Mouse (Mus musculus): ENCODE data around the gene Strap. TPM values are rescaled to one million over a fixed set of nuclear protein-coding genes. Genes with fewer than 3 reads are reported as not detected.
A peak's percentile ranks its signal among the peaks of the same experiment; 100 is the strongest.

Gene Strap
- total RNA-seq, 1 experiment from 2014 or later = 255 TPM

DNA sequence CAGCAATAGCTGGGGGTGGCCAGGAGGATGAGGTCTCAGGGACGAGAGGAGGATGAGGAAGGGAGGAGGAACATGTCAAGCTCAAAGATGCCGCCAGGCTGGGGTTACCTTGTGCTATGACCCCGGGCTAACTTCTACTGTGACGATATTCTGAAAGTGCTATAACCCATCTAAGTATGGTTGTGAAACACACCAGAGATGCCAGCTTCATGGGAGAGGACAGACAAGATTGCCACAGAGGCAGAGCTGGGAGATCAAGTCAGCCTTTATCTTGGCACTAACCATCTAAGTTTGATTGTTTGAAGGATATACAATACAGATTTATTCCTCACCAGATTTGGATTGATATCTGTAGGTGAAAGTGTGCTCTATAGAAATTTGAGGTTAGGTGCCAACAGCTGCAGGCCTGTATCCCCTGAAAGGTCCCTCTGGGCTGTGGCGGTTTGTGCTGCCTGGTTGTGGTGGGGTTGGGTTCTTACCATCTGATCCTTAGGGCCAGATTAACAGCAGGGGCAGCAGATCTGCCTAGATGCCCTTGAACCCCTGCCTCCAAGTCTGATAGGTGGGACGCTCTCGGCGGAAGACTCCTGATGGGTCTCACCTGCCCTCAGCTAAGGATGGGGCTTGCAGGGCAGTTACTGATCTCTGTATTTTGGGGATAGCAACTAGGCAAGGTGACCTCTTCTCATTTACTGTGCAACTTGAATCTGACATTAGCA lies 38.2 kb downstream of the Strap start:
- ATAC-seq (replicated peaks; ENCODE audit: low read depth, poor library complexity, severe bottlenecking) = no peak

- ATAC-seq (replicated peaks; ENCODE audit: low read depth, poor library complexity, severe bottlenecking) = no peak
These were observed 38.8 kb downstream of the Strap start for GRCm38 (mm10) chr6:137773637-137774028.

GRCm38 (mm10) chr6:137774166-137774565 lies 39.3 kb downstream of the Strap start:
- ATAC-seq (replicated peaks; ENCODE audit: low read depth, poor library complexity, severe bottlenecking) = no peak

DNA sequence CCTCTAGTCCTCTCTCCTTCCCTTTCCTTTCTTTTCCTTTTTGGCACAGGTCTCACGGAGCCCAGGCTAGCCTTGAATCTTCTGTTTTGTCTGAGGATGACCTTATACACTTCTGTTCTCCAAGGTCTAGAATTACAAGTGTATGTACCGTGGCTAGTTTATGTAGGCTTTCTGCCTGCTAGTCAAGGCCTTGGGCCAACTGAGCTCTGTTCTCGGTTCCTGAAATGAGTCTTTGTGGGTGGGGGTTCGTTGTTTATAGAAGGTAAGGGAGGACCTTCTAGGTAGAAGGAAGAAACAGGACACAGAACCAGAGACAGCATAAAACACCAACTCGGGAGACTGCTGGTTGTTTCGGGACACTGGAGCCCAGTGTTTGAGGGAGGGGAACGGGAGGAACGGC lies 40.3 kb downstream of the Strap start:
- no peak for ATAC-seq (replicated peaks; ENCODE audit: low read depth, poor library complexity, severe bottlenecking)

GRCm38 (mm10) chr6:137776981-137777380 lies 42.1 kb downstream of the Strap start:
- no peak for ATAC-seq (replicated peaks; ENCODE audit: low read depth, poor library complexity, severe bottlenecking)

- no peak for ATAC-seq (replicated peaks; ENCODE audit: low read depth, poor library complexity, severe bottlenecking)
These were observed 49.2 kb downstream of the Strap start for GRCm38 (mm10) chr6:137783899-137784637.

GRCm38 (mm10) chr6:137788976-137789590 lies 54.2 kb downstream of the Strap start:
- peak; percentile 79 for ATAC-seq (replicated peaks; ENCODE audit: low read depth, poor library complexity, severe bottlenecking)

DNA sequence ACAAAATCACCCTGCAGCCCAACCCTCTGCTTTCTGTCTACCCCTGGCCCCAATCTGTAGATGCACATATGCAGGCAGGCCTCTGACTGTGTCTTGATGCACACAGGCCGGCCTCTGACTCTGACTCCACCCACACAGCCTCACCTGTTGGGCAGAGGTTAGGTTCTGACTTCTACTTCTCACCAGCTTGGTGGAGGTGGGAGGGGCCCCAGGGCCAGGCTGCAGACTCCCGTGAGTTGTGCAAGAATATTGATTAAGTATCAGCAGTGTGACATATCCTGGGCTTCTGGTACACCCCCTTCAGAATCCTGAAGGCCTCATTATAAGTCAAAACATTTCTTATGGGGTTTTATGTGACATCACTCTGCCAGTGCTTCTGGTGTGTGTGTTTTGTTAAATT lies 54.8 kb downstream of the Strap start:
- no peak for ATAC-seq (replicated peaks; ENCODE audit: low read depth, poor library complexity, severe bottlenecking)

DNA sequence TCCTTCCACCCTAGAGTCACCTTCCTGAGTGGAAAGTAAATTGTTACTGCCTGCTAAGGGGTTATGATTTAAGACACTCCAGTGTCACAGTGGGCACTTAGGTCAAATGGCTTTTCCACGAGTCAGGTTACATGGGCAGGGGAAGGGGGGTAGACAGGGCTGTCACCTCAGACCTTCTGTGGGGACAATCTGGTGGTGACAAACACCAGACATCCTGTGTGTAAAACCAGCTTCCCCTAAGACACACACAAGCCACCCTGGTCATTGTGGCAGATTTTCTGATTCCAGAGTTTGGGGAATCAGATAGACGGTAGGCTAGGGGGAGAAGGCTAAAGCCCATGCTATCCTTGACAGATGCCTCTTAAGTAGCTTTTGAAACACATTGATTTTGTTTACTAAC lies 60.6 kb downstream of the Strap start:
- ATAC-seq (replicated peaks; ENCODE audit: low read depth, poor library complexity, severe bottlenecking) = peak; percentile 81

DNA sequence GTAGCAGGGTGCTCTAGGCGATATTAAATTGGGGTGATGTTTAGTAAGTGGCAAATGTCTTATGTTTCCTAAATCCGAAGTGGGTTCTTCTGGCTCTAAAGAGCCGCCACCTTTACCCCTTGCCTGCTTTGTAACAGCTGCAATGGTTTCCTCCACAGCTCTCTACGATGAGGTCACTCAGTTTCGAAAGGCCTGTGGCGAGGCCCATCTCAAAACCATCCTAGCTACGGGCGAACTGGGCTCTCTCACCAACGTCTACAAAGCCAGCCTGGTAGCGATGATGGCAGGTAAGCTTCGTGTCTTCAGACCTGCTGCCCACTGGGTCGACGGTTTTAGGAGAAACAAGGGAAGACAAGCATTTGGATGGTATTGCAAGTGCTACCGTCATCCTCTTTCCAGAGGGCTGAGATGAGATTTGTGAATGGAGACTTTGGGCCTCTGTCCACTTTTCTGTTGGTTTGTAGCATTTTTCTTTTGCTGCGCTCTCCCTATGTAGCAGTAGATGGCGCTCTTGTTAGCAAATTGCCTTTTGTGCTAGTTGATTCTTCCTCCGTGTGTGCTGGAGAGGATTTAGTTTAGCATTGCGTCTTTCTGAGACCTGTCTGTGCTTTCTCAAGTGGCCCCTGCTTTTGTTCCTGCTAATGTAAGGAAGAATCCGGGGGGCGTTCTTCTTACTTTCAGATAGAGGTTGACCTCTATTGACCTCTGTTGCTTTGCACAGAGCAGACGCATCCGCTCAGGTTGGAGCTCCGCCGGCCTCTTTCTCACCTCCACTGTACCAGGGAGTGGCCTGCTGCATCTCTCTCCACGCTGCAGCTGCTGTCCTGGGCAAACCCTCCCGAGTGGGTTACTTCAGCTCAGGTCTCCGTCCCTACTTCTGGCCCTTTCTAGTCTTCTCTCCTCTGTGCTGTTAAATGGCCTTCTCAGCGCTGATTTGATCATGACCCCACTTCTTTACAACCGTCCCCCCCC lies 62.0 kb downstream of the Strap start:
- ATAC-seq (replicated peaks; ENCODE audit: low read depth, poor library complexity, severe bottlenecking) = peak; percentile 51; the same call in 1 of the 2 replicates

DNA sequence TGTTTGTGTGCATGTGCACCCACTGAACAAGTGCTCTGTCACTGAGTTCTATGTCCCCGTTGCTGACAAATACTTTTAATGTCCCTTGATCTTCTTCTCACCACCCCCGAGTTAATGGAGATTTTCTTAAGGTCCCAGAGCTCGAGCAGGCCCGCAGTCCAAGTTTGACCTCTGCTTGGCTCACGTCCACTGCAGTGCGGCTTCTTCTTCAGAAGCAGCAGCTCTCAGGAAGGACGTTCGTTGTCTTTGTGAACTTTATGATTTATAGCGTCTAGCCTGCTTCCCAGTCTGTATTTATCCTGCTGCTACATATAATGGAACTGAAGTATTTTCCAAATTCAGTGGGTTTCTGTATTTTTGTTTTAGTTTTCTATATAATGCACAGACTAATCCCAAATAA lies 64.4 kb downstream of the Strap start:
- ATAC-seq (replicated peaks; ENCODE audit: low read depth, poor library complexity, severe bottlenecking) = no peak

Other genes with a start within 250 kb of the Strap start
- gene Eps8, start 80.2 kb upstream of the Strap start, total RNA-seq (2017) = 3.6 and 5.8 TPM in 2 replicates
- gene Dera, start 19.5 kb downstream of the Strap start, total RNA-seq (2017) = 90.0 and 91.7 TPM in 2 replicates

Measured in common myeloid progenitor, adult 5-6 weeks (primary cell).